Mouse (Mus musculus) kidney, postnatal 36 days (tissue): ENCODE measurements around the gene Cep19.
A peak's percentile ranks its signal among the peaks of the same experiment; 100 is the strongest.
"Not testable (repeated sequence)": the region's sequence is repeated elsewhere in the genome, so short reads cannot be mapped to it uniquely, and the experiment has no call there.

Experiments
- DNase-seq, 2 experiments: peaks; one replicate each; pipeline ENCODE4 v3.0.0; 2021 to 2022; ENCODE audit warnings: mixed read lengths in 2 of 2

Gene Cep19

GRCm38 (mm10) chr16:32099638-32100150, at the start of gene Cep19, which contains the start of gene Pigx:
Gene Cep19 (plus strand): TSS chr16:32099800.
Gene Pigx (minus strand): TSS chr16:32099740.
- peak; percentile 94 to 95 for DNase-seq

DNA sequence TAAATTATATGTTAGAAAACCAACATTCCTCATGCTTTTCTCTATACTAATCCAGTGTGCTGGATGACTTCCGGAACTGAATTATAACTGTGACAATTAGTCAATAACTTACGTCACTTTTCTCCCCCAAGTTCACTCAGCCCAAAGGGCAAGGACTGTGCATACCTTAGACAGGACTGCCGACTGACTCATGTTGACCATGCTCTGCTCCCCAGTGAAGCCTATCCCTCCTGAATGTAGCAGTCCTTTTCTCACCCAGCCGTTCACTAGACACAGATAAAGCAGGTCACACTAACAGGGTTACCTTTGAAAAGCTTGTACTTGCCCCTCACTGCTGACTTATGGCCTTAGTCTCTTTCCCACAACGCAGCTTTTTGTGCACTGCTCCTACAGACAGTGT, 40.8 kb upstream of the Cep19 start:
- DNase-seq = no peak

DNA sequence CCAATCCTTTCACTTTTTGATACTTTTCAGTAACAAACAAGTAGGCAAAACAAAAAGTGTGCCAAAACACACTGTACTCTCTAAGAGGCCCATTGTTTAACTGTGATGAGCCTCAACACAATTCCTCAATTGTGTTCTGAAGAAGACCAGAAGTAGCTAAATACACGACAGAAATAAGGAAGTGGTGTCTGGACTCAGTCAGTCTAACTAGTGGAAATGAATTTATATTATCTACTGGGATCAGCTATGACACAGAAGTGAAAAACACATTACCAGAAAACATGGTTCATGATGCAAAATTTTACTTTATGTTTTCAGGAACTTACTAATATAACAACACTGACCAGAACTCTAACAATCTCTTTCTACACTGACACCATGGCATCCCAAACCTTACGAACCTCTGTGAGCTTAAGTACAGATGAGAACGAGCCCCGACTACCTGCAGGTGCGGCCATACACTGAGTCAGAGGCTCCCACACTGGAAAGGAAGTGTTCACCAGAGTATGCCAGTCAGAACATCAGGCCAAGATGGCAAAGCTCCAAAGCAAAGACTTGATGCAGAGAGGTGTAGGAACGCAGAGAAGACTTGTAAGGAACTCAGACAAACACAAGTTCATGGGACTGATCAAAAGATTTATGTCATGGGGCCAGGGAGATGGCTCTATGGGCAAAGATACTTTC, 39.6 kb upstream of the Cep19 start:
- DNase-seq = no peak

DNA sequence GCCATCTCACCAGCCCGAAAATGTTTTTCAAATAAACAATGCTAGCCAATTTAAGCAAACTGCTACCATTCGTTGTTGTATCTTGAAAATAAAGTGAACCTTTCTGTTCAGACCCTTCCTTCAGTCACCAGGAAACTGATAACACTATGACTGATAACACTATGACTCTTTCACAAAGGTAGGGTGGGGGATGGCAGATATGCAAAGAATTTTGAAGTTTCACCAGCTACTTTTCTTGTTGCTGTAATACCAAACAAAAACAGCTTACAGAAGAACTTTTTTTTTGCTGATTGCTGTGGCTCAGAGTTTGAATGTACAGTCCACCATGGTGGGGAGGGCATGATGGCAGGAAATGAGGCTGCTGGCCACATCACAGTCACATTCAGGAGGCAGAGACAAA, 37.4 kb upstream of the Cep19 start:
- DNase-seq = no peak

GRCm38 (mm10) chr16:32063900-32064299, 35.7 kb upstream of the Cep19 start:
- no peak for DNase-seq

GRCm38 (mm10) chr16:32066899-32067298, 32.7 kb upstream of the Cep19 start:
- DNase-seq = no peak

GRCm38 (mm10) chr16:32068389-32069300, 31.0 kb upstream of the Cep19 start:
- peak; percentile 22 to 30 for DNase-seq

GRCm38 (mm10) chr16:32070070-32070469, 29.5 kb upstream of the Cep19 start:
- DNase-seq = not testable (repeated sequence)

DNA sequence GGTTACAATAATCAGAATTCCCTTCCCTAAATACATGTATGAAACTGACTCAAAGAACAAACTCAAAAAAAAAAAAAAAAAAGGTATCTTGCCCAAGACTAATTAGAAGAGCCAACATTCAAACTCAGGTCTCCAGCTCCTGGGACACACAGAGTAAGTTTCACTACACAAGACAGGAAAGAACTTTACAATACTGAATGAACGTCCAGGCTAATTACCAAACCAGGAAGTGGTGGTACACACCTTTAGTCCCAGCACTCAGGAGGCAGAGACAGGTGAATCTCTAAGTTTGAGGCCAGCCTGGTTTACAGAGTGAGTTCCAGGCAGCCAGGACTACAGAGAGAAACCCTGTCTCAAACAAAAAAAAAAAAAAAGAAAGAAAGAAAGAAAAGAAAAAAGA, 23.8 kb upstream of the Cep19 start:
- DNase-seq = no peak

- no peak for DNase-seq
Measured at GRCm38 (mm10) chr16:32076406-32076805, 23.2 kb upstream of the Cep19 start.

DNA sequence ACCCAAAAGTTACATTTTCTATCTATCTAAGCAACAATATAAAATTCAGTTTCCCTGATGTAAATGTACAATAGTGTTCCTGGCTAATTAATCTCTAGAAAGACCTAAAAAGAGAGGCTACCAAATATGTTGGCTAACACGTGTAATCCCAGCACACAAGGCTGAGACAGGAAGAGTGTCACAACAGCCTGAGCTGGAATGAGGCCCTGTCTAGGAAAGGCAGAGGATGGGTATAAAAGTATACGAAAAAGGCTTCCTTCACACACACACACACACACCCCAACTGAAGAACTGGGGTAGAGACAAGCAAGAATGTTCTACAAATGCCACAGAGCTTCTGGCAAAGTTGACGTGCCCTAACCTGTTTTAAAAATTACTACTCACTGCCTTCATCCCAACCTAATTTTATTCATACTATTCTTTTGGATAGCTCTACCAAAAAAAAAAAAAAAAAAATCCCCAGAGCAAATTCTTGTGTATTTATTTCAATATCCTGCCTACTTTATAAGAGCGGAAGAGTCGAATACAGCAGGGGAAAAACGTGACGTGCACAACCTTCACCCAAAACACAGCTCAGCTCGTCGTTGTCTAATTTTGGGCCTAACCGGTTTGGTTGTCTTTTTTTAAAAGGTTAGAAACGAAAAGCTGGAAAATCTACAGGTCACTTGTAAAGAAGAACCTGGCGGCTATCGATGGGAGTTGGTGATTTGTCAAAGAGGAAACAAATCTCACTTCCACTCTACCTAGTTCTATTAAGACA, 21.8 kb upstream of the Cep19 start:
- DNase-seq = peak in 1 of 2 experiments; percentile 13

GRCm38 (mm10) chr16:32078408-32078990, 21.1 kb upstream of the Cep19 start:
- peak in 1 of 2 experiments; percentile 42 for DNase-seq

GRCm38 (mm10) chr16:32078991-32079511, 20.5 kb upstream of the Cep19 start, which contains the start of gene Pak2:
Gene Pak2 (minus strand): TSS chr16:32079342.
- DNase-seq = peak; percentile 89 to 91

DNA sequence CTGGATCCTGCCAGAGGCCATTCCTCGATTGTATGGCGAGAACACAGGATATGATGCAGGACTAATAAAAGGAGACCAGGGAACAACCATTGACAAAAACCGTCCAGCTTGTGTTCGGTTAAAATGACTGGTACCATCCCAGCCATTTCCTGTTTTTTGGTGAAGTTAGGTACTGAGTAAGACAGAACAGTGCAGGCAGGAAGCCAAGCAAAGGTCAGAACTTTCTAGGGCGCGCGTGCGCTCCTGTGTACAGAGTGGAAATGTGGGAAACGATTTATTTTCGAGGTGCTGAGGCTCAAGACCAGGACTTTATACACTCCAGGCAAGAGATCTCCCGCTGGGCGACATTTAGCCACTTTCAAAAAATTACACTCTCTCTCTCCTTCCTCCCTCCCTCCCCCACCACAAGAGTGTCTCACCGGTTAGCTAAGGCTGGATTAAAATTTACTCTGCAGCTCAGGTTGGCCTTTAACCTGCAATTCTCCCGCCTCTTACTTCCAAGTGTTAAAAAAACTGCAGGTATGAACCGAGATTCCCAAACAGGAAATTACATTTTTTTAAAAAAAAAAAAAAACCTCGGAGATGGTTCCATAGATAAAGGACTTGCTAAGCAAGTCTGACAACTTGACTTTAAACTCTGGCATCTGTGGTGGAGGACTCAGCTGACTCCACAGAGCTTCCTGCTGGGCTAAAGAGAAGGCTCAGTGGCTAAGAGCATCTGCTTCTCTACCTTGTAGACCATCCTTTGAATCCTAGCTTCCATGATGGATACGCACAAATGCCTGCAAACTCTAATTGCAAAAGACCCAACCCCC, 11.8 kb upstream of the Cep19 start:
- peak; percentile 87 to 88 for DNase-seq

DNA sequence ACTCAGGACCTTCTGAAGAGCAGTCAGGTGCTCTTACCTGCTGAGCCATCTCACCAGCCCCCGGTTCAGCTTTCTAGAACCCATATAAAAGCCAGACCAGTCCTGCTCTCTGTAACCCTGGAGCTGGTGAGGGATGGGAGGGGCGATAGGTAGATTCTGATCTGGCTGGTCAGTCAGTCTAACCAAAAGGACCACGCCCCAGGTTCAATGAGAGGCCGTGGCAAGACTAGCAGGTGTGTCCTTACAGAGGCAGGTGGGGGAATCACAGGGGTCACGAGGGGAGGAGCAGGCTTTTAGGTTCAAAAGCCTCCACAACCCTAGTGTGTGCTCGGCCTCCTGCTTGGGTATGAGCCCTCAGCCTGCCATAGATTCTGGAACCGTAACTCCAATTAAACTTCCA, 8.1 kb upstream of the Cep19 start:
- DNase-seq = no peak

GRCm38 (mm10) chr16:32097757-32098156, 1.8 kb upstream of the Cep19 start:
- not testable (repeated sequence) for DNase-seq

DNA sequence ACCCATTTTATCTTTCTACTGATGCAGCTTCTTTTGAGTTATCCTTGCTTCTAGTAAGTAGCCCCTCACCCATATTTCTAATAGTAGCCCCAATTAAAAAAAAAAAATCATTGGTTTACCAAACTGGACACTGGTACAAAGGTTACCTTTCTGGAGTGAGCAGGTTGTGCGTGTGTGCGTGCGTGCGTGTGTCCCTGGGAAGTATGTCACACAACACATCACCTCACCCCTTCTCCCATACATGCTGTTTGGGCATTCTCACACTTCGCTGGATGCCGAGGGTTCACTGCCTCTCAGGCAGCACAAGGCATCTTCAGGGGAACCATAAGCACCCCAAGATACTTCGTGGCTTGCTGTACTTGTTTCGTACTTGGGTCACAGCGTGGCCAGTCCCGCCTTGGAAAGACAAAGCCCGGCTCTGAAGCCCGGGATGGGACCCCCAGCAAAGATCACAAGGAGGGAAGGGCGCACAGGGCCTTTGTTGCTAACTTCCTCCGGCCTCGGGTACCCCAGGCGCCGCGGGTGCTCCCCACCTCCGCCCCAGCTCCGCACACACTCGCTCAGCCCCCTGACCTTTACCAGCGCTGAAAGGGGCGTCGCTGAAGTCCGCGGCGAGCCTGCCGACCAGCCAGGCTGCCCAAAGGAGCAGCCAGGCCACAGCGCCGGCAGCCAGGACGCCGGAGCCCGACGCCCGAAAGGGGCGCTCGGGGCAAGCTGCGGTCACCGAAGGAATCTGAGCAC, 533 bp upstream of the Cep19 start:
- DNase-seq = no peak

DNA sequence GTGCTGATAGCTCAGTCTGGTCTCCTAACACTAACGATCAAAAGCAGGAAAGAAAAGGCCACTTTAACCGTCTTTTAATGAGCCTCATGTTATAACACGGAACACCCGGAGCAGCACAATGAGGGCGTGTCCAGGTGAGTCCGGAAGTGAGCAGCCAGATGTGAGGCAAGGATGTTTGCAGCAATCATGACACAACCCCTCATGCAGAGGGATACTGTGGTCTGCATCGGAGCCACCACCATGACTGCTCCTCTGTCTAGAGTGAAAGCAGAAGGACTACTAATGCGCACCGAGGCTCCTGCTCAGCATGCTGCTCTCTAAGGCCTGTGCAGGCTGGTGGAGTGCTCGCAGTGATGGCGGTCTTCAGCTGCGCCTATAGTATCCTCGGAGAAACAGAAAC, 2.7 kb downstream of the Cep19 start:
- no peak for DNase-seq

GRCm38 (mm10) chr16:32105698-32106097, 6.1 kb downstream of the Cep19 start:
- no peak for DNase-seq

DNA sequence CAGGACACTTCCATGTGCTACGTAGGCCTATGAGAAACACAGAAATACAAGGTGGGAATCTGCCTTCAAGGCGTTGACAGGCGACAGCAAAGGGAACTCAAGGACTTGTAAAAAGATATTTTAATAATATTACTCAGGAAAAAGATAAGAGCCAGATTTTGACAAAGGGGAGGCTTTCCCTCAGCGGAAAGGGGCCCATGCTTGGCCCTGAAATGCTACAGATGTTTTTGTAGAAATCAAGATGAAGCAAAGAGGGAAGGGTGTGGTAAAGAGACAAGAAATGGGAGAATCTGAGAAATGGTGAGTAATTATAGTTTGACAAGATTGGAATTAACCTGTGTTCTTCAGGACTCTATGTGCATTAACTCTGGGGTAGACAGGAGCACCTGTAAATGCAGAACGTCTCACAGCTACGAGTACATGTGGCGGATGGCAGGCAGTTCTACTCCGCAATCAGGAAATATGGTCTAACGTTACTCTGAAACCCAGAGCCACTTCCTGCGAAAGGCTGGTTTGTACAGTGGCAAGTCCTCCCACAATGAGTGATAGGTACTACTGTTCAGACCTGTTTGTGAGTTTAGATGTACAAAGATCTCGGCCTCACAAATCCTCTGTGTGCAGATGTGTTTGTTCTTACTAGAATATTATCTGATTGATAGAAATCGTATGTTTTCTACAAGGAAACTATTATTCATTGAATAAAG, 7.9 kb downstream of the Cep19 start:
- DNase-seq = no peak
